Mouse (Mus musculus) stomach, postnatal 0 days (tissue): ENCODE measurements around the gene Vamp3.
A peak's percentile ranks its signal among the peaks of the same experiment; 100 is the strongest.

Experiments
- CTCF ChIP-seq: IDR thresholded peaks from 2 replicates; pipeline ENCODE4 v1.5.1; 2016; ENCODE audit warnings: antibody characterized with exemption, low read depth, mild to moderate bottlenecking, moderate library complexity
- EP300 ChIP-seq: optimal IDR thresholded peaks from 2 replicates; pipeline ENCODE3; 2016; ENCODE audit warnings: antibody characterized with exemption

DNA sequence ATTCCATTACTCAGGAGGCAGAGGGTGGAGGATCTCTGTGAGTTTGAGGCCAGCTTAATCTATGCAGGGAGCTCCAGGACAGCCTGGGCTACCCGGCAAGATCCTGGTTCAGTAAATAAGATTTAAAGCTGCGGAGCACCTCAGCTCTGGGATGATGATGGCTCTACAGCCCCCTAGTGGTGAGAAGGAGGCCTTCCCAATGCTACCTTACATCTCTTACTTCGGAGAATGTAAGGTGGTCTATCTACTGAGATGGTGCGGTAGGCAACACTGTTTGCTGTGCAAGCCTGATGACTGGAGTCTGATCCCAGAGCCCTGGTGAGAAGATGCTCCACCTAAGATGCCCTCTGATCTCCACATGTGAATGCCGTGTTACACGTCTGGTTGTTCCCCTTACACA lies 30.8 kb downstream of the Vamp3 start:
- TF ChIP-seq CTCF (peak; percentile 85), EP300 (no peak)
